Mouse (Mus musculus) mesoderm, embryonic 11.5 days (tissue): ENCODE data around the gene Esrra.

Experiments used
- DNase-seq: peaks from one replicate; pipeline ENCODE4 v3.0.0-alpha.2; 2012; ENCODE audit warnings: low read depth, low spot score

The Esrra gene

GRCm38 (mm10) chr19:6921647-6922567 lies at the start of gene Esrra:
Esrra (minus strand) TSS chr19:6921813.
- peak; percentile 100 for DNase-seq

- DNase-seq = no peak
These were observed 49.0 kb upstream of the Esrra start for GRCm38 (mm10) chr19:6970460-6971085.

DNA sequence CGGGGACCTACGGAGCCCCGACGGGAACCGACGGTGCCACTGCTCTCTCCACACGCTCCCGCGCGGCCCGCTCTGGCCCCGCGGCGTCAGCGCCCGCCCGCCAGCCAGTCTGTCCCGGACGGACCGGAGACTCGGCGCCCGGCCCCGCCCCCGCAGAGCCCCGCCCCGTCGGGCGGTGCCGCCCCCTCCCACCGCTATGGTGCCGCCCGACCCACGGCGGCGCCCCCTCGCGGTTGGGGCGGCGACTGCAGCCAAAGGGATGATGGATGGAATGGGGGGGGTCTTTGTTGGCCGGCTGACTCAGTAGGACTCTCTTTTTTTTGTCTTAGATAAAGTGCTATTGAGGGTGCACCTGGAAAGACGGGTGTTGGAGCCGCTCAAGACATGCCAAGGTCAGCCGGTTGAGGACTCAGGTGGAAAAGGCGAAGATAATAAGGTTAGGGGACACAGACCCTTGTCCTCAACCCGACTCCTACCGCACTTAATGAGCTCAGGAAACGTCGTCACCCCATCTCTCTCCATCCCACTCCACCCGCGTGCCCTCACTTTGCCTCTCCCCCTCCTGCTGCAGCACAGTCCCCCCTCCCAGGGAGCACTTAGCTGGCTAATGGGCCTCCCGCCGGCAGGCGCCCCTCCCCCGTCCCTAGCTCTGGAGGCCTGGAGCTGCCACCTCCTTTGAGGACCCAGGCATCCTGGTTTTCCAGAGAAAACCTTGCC lies 48.2 kb upstream of the Esrra start:
- peak; percentile 68 for DNase-seq

- DNase-seq = no peak
These were observed 47.7 kb upstream of the Esrra start for GRCm38 (mm10) chr19:6969291-6969664.

- DNase-seq = no peak
These were observed 47.1 kb upstream of the Esrra start for GRCm38 (mm10) chr19:6968491-6969271.

DNA sequence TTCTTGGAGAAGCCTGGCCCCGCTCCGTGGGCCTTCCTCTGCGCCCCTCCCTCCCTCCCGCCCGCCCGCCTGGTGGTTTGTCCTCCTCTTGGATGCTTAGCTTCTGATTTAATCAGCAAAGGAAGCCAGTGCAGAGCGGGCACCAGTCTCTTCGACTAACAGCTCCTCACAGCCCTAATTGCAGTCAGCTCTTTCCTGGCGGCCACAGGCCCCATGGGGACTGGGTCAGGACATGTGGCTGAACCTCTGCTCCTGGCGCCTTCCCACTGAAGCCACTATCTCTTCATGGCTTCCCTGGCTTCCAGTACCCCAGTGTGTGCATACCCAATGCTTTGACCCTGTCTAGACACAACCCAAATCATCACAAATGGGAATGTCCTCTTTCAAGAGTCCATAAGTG lies 34.8 kb upstream of the Esrra start:
- no peak for DNase-seq

GRCm38 (mm10) chr19:6955424-6955823 lies 33.8 kb upstream of the Esrra start:
- no peak for DNase-seq

DNA sequence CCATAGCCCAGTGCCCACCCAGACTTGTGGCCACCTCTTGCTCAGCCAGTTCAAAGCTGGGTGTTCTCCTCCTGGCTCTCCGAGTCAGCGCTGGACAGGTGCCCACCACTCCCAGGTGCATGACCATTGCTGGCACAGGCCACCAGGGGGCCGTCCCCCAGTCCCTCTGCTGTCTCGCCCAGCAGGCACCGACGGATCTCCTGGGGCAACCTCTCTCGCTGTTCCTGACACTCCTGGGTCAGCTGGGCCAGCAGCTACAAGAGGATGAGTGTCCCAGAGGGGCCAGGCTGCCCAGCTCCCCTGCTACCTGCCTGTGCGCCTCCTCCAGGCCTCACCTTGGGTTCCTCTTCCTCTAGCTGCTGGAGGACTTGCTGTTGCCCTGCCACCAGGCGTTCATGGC lies 32.4 kb upstream of the Esrra start:
- DNase-seq = no peak

DNA sequence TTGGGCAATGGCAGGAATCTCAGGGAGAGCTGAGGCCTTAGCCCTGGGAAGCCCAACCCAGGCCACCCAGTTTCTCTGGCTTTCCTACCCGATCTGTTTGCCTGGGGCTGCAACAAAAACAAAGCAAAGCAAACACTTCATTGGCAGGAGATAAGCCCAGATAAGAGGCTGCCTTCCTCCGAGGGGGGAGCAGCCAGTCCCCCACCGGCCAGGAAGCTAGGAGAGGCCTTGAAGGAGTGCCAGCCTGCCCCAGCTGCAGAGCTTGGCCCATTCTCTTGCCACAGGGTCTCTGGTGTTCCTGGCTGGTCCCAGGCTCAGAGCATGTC lies 31.1 kb upstream of the Esrra start:
- no peak for DNase-seq

- peak; percentile 33 for DNase-seq
These were observed 30.5 kb upstream of the Esrra start for GRCm38 (mm10) chr19:6951994-6952711.

DNA sequence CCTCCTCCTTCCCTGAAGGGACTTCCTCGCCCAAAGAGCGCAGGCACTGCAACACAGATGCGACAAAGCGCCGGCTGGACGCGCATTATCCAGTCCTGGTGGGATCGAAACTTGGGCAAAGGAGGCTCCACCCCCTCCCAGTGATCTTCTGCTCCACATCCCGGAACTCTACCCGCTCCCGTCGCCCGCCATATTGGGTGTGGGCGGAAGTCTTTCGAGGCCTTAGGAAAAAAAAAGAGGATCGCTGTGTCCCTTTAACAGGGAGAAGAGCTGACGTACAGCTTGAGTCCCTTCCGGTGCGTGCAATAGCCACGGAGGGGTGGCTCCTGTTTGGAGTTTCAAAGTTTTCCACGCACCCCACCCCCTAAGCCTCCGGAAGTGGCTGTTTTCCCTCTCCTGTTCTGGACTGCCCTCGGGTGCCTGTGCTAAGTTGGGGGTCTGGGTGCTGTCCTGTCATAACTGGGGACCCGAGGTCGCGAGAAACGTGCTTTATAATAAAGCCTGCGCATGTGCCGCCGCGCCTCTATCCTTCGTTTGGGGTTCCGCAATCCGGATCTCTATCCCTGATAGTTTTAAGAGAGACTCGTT lies 29.9 kb upstream of the Esrra start:
- peak; percentile 92 for DNase-seq

DNA sequence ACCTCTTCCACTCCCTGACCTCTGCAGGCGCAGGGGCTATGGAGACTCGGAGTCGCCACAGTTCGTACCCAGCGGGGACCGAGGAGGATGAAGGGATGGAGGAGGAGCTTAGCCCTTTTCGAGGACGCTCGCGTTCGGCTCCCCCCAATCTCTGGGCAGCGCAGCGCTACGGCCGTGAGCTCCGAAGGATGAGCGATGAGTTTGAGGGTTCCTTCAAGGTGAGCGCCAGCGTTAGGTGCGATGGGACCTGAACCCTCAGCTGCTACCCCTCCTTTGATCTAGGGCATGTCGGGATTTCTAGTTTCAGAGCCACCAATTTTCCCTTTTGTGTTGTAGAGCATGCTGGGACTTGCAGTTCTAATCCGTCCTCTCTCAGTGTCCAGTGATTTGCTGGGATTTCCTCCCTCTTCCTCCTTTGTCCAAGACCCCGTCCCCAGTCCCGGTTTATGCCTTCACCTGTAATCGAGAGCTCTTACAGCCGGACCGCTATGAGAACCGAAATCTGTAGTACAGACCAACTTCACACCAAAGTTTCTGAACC lies 29.1 kb upstream of the Esrra start:
- peak; percentile 73 for DNase-seq

DNA sequence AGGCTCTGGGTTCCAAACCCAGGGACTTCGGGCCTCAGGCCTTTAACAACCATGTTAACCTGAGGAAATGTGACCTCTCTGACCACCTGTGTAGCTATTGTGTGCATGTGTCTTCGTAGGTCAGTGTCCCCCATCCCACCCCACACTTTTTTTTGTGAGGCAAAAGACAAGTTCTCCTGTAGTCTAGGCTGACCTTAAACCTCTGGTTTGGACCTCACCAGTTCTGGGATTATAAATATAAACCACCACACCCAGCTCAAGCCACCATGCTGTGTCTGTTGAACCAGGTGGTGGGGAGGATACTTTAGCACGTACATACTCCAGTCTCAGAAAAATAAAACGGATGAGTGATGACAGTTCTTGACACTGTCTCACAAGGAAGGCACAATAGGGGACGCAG lies 28.3 kb upstream of the Esrra start:
- no peak for DNase-seq

GRCm38 (mm10) chr19:6949532-6949931 lies 27.9 kb upstream of the Esrra start:
- DNase-seq = no peak

GRCm38 (mm10) chr19:6948186-6948585 lies 26.6 kb upstream of the Esrra start:
- no peak for DNase-seq

DNA sequence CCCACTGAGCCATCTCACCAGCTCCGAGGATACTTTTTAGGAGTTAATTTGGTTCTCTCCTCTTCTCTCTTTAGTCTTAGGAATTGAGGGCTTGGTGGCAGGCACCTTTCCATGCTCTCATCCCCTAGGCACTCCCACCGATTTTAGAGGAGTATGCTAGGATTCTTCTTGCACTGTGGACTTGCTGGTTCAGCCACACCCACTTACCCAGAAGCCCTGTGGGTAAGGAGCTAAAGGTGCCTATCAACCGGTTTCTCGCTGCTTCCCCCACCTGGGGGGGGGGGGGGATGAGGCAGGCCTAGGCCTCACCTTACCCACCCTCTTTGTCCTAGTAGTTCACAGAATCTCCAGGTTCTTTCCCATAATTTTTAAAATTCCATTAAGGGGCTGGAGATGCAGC lies 26.1 kb upstream of the Esrra start:
- no peak for DNase-seq

- DNase-seq = no peak
These were observed 22.1 kb upstream of the Esrra start for GRCm38 (mm10) chr19:6943709-6944108.

- no peak for DNase-seq
These were observed 21.2 kb upstream of the Esrra start for GRCm38 (mm10) chr19:6942764-6943163.

GRCm38 (mm10) chr19:6942249-6942691 lies 20.7 kb upstream of the Esrra start, which contains the start of gene Gpr137:
Gpr137 (minus strand) TSS chr19:6942480.
- peak; percentile 88 for DNase-seq
